Mouse (Mus musculus) myocyte (in vitro differentiated cells): ENCODE measurements around the gene Il6st.

Experiments used
- E2F4 ChIP-seq: IDR thresholded peaks from one replicate; pipeline ENCODE4 v1.6.1; 2011; ENCODE audit warnings: mild to moderate bottlenecking, control low read depth, moderate library complexity; ENCODE audit not compliant: insufficient read depth
- MAX ChIP-seq: IDR thresholded peaks from one replicate; pipeline ENCODE4 v1.6.1; 2011; ENCODE audit warnings: low read depth, mild to moderate bottlenecking, control low read depth
- MYOD1 ChIP-seq, 3 experiments: IDR thresholded peaks; one replicate each; pipeline ENCODE4 v1.6.1; 2011; ENCODE audit warnings: control low read depth in 2 of 3, low read depth in 2 of 3, mild to moderate bottlenecking in 2 of 3, moderate library complexity in 1 of 3; ENCODE audit not compliant: insufficient read length in 2 of 3, control insufficient read depth in 1 of 3
- MYOG ChIP-seq, 3 experiments: IDR thresholded peaks; one replicate each; pipeline ENCODE4 v1.6.1; 2011; ENCODE audit warnings: control low read depth in 2 of 3, low read depth in 2 of 3, mild to moderate bottlenecking in 2 of 3; ENCODE audit not compliant: insufficient read length in 2 of 3, control insufficient read depth in 1 of 3, insufficient read depth in 1 of 3
- POLR2A ChIP-seq: IDR thresholded peaks from one replicate; pipeline ENCODE4 v1.6.1; 2011; ENCODE audit warnings: low read depth, mild to moderate bottlenecking, control low read depth, moderate library complexity; ENCODE audit not compliant: insufficient read length
- POLR2AphosphoS2 ChIP-seq: IDR thresholded peaks from one replicate; pipeline ENCODE4 v1.6.1; 2011; ENCODE audit warnings: low read depth, control low read depth; ENCODE audit not compliant: insufficient read length
- USF1 ChIP-seq: IDR thresholded peaks from one replicate; pipeline ENCODE4 v1.6.1; 2011; ENCODE audit warnings: low read depth, mild to moderate bottlenecking, control low read depth, moderate library complexity

- TF ChIP-seq POLR2AphosphoS2 (no peak), MAX (no peak), POLR2A (no peak), USF1 (no peak), MYOD1 (IDR thresholded peaks at IDR 0.05; ENCODE audit: control insufficient read depth in 1 of 3, insufficient read length in 2 of 3, low read depth in 2 of 3) (no peak), MYOG (IDR thresholded peaks at IDR 0.05; ENCODE audit: control insufficient read depth in 1 of 3, insufficient read depth in 1 of 3, insufficient read length in 2 of 3, low read depth in 2 of 3) (no peak), E2F4 (no peak)
Measured at GRCm38 (mm10) chr13:112466136-112466945, 2.5 kb downstream of the Il6st start.
